Mouse (Mus musculus) neural tube, embryonic 11.5 days (tissue): ENCODE measurements around the gene Wdtc1. TPM values are rescaled to one million over a fixed set of nuclear protein-coding genes. Genes with fewer than 3 reads are reported as not detected.

Experiments used
- ATAC-seq: fragments of 200-750 bp; cut with Nextera tagmentation; 2 replicates; pipeline ENCODE4 v1.8.0; 2017; ENCODE audit warnings: moderate number of reproducible peaks, mild to moderate bottlenecking, moderate TSS enrichment, moderate library complexity; ENCODE audit not compliant: insufficient read depth, low FRiP score, low TSS enrichment
- DNase-seq: peaks from one replicate; pipeline ENCODE4 v3.0.0-alpha.2; 2015; ENCODE audit warnings: low spot score
- H3K27ac ChIP-seq: fragments of 300-500 bp; sonication (generic); 2 replicates; pipeline ENCODE4 v1.5.1; 2014; ENCODE audit warnings: low read depth, mild to moderate bottlenecking, low read length
- H3K27me3 ChIP-seq: fragments of 300-500 bp; sonication (generic); 2 replicates; pipeline ENCODE4 v1.6.1; 2014; ENCODE audit warnings: mild to moderate bottlenecking, low read length, mixed read lengths; ENCODE audit not compliant: control insufficient read depth, insufficient read depth
- H3K36me3 ChIP-seq: fragments of 300-500 bp; sonication (generic); 2 replicates; pipeline ENCODE4 v1.6.1; 2014; ENCODE audit warnings: mild to moderate bottlenecking, low read length, moderate library complexity, mixed read lengths; ENCODE audit not compliant: control insufficient read depth, insufficient read depth
- H3K4me1 ChIP-seq: fragments of 300-500 bp; sonication (generic); 2 replicates; pipeline ENCODE4 v1.6.1; 2014; ENCODE audit warnings: low read length, mixed read lengths; ENCODE audit not compliant: control insufficient read depth, insufficient read depth
- H3K4me2 ChIP-seq: fragments of 300-500 bp; sonication (generic); 2 replicates; pipeline ENCODE4 v1.6.1; 2014; ENCODE audit warnings: low read depth, mild to moderate bottlenecking, moderate library complexity
- H3K4me3 ChIP-seq: fragments of 300-500 bp; sonication (generic); 2 replicates; pipeline ENCODE4 v1.5.1; 2014; ENCODE audit warnings: low read depth, low read length
- H3K9ac ChIP-seq: fragments of 300-500 bp; sonication (generic); 2 replicates; pipeline ENCODE4 v1.6.1; 2014; ENCODE audit warnings: mild to moderate bottlenecking, low read length
- H3K9me3 ChIP-seq: fragments of 300-500 bp; sonication (generic); 2 replicates; pipeline ENCODE4 v1.6.1; 2016; ENCODE audit warnings: low read length; ENCODE audit not compliant: control insufficient read depth
- WGBS: fragments of 180-500 bp; shearing (Covaris S2); extraction: QIAGEN DNeasy Blood & Tissue Kit; methylation state at CpG from one replicate; pipeline ENCODE4 v1.1.7; 2014; 5-methylcytosine and 5-hydroxymethylcytosine counted together
- polyA plus RNA-seq: library from polyadenylated mRNA; unstranded; fragments of >200 nt; fragmentation: Nextera tagmentation; extraction: Ambion mirVana; gene quantifications from 2 replicates; pipeline ENCODE4 v1.2.1, GENCODE M21; 2014

Wdtc1 gene
- polyA plus RNA-seq, 1 experiment from 2014 or later: 27.0 TPM

DNA sequence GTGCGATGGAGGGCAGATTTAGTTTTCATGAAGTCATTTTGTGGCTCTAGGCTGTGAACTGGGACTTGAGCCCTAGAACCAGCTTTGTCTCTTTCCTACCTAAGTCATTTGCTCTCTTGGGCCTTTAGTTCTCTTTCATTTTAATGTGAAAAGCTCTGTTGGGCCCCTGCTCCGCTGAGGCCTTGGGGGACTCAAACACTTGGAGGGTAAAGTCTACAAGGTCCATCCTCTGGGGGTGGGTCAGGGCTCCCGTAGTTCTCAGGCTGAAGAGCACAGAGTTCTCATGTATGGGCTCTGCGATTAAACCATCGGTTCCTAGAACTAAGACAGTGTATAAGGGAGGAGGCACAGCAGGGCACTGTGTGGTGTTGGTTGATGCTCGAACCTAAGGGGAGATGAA is 27.3 kb upstream of the Wdtc1 start:
- DNase-seq (no peak), ATAC-seq (no peak)
- H3K4me3 ChIP-seq: no peak overlapping the region
- H3K36me3 ChIP-seq: no peaks in the 10 kb centered on the region
- no peak overlapping the region for H3K4me2 ChIP-seq
- peaks cover 22% of the 10 kb centered on the region for H3K4me1 ChIP-seq
- H3K27me3 ChIP-seq: no peaks in the 10 kb centered on the region
- H3K9me3 ChIP-seq: no peaks in the 10 kb centered on the region
- H3K27ac ChIP-seq: no peak overlapping the region
- no peak overlapping the region for H3K9ac ChIP-seq
- 63% methylated on average over 6 of the region's 6 CpGs for WGBS

DNA sequence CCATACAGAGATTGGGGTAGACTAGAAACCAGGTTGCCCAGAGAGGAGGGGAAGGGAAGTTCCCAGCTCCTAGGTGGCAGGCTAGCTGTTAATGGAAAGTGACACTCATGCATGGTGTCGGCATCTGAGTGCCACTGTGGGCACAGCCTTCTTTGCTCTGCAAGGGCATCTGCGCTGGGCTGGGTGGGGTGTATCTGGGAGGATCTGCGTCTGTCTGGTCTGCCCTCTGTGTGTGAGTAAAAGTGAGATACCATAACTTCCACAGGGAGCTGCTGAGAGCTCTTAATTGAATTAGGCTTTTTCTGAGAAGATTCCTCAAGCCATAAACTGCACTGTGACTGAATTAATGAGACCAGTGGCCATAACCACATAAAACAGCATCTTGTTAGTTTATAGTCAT is 26.6 kb upstream of the Wdtc1 start:
- Histone ChIP-seq H3K4me3 (no peak overlapping the region), H3K9me3 (no peaks in the 10 kb centered on the region), H3K27ac (0 out of 2 replicates have a peak overlapping the region, but pooled peaks have one; percentile 6), H3K4me2 (no peak overlapping the region), H3K9ac (no peak overlapping the region), H3K27me3 (no peaks in the 10 kb centered on the region), H3K36me3 (no peaks in the 10 kb centered on the region), H3K4me1 (peaks cover 22% of the 10 kb centered on the region)
- WGBS: 61% methylated on average over 3 of the region's 3 CpGs
- DNase-seq (no peak), ATAC-seq (no peak)

DNA sequence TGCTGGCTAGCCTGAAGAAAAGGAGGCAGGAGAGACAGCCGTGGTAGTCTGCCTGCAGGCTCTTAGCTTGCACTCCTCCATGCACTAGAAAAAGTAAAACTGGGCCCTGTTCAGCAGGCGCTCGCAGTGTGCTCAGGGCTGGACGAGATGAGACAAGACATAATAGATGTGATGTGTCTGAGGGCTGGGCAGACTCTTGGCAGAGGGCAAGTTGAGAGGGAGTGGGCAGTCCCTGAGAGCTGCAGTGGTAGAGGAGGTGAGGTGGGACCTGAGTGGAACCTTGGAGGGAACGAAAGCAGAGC is 25.7 kb upstream of the Wdtc1 start:
- H3K9me3 ChIP-seq: no peaks in the 10 kb centered on the region
- H3K27me3 ChIP-seq: no peaks in the 10 kb centered on the region
- no peak overlapping the region for H3K4me3 ChIP-seq
- peak overlapping the region; percentile 11; the same call in 1 of the 2 replicates for H3K9ac ChIP-seq
- peaks cover 22% of the 10 kb centered on the region for H3K4me1 ChIP-seq
- H3K36me3 ChIP-seq: no peaks in the 10 kb centered on the region
- ATAC-seq (no peak), DNase-seq (peak; percentile 20)
- H3K4me2 ChIP-seq: no peak overlapping the region
- H3K27ac ChIP-seq: no peak overlapping the region
- WGBS: 37% methylated on average over 5 of the region's 5 CpGs

DNA sequence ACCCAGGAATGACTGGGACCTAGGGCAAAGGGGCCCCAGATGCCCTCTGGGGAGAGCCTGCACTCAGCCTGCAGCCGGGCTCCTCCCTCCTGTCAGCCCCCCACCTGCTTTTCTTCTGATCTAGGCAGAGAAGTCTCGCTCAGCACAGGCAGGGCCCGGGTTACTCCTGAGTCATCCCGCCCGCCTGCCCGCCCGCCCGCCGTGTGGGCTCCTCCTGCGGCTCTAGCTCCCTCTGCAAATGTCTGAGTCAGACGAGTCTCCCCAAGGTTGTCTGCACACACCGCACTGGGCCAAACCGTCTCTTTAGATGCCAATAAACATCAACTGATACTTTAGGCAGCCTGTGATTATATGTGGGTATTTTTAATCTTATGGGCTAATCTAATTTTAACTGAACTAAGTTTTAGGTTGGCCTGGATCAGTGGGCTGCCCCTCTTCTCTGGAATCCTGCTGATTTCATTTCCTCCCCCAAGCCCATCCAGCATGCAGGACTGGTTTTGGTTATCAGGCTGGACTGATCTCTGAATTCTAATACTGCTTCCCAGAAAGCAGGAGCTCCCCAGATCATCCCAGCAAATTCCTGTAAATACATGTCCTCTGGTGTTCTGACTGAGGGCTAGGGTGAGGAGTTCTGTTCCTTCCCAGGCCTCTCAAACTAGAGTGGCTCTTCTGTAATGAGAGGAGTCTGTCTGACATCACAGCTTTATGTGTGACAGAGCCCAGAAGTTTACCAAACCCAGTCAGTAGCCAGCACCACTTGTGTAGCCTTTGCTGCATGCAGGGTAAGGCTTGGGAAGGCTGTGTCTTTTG is 25.2 kb upstream of the Wdtc1 start:
- H3K27me3 ChIP-seq: no peaks in the 10 kb centered on the region
- H3K36me3 ChIP-seq: no peaks in the 10 kb centered on the region
- no peak overlapping the region for H3K27ac ChIP-seq
- H3K9ac ChIP-seq: peak overlapping the region; percentile 39; the same call in 1 of the 2 replicates
- H3K9me3 ChIP-seq: no peaks in the 10 kb centered on the region
- no peak for ATAC-seq
- DNase-seq: peak; percentile 42
- 10% methylated on average over 13 of the region's 13 CpGs for WGBS
- no peak overlapping the region for H3K4me2 ChIP-seq
- H3K4me3 ChIP-seq: no peak overlapping the region
- peaks cover 24% of the 10 kb centered on the region for H3K4me1 ChIP-seq

DNA sequence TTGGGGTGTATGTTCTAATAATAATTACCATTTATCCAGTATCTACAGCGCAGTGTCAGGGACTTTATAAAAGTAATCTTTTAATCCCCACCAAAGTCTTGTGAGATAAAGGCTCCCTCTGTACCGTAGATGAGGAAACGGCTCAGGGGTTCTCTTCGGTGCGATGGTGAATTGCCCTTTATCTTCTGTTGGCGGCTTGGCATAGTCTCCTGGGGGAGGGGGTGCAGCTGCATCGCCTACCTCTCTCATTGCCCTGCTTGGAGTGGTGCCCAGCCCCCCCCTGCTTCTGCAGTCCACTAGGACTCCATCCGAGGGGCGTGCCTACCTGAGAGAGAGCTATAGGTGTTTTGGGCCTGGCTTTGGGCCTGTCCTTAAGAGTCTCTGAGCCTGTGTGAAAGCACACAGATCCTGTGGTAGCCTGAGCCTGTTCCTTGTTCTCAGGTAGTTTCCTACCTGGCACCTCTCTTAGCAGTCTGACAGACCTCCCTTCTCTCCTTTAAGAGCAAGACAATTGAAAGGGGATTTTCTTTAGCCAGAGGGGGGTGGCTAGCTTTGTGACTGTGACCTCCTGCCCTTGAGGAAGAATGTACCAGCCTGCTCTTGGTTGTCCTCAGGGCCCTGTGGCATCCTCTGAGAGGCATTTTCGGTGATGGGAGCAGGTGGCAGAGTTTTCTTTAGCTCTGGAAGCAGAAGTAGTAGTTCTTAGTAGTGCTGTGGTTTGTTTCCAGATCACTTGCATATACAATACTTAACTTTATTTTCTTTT is 22.7 kb upstream of the Wdtc1 start:
- Histone ChIP-seq H3K4me1 (peaks cover 45% of the 10 kb centered on the region), H3K27ac (no peak overlapping the region), H3K9ac (no peak overlapping the region), H3K4me3 (no peak overlapping the region), H3K36me3 (no peaks in the 10 kb centered on the region), H3K9me3 (no peaks in the 10 kb centered on the region), H3K4me2 (no peak overlapping the region), H3K27me3 (no peaks in the 10 kb centered on the region)
- WGBS: 77% methylated on average over 10 of the region's 10 CpGs
- DNase-seq (no peak), ATAC-seq (no peak)

DNA sequence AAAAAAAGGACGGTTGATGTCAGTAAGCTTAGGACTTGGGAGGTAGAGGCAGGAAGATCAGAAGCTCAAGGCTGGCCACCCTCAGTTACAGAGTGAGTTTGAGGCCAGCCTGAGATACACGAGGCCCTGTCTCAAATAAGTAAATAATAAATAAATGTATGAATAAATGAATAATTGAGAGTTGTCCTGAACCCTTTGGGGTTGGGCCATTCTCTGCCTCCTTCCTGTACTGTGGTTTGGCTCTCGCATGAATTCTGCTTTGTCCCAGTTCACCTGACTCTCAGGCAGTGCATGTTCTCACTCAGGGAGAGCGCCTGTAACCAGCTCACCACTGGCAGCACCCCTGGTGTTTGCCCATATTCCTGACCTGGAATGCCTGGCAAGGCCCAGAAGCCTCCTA is 20.7 kb upstream of the Wdtc1 start:
- Histone ChIP-seq H3K36me3 (no peaks in the 10 kb centered on the region), H3K9ac (no peak overlapping the region), H3K9me3 (no peaks in the 10 kb centered on the region), H3K4me1 (peaks cover 49% of the 10 kb centered on the region), H3K27ac (no peak overlapping the region), H3K27me3 (no peaks in the 10 kb centered on the region), H3K4me3 (no peak overlapping the region), H3K4me2 (no peak overlapping the region)
- ATAC-seq: no peak
- no peak for DNase-seq
- 88% methylated on average over 4 of the region's 4 CpGs for WGBS

DNA sequence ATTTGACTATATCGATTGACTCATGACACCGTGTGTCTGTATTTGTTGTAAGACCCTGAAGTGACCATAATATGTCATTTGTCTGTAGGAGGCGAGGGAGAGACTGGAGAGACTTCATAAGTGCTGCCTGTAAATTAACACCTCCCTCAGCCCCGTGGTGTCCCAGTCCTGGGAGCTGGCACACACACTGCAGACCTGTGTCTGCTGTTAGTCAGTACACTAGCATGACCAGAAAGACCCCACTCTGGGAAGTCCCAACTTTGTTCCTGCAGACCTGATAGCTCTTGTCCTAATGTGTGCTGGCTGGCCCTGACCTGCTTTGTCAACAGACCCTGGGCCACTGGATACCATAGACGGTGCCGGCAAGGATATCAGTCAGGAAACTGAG is 19.0 kb upstream of the Wdtc1 start:
- H3K4me3 ChIP-seq: no peak overlapping the region
- H3K27me3 ChIP-seq: no peaks in the 10 kb centered on the region
- H3K4me2 ChIP-seq: peak overlapping the region; percentile 85
- no peaks in the 10 kb centered on the region for H3K36me3 ChIP-seq
- ATAC-seq (no peak), DNase-seq (no peak)
- H3K27ac ChIP-seq: no peak overlapping the region
- 80% methylated on average over 6 of the region's 6 CpGs for WGBS
- no peaks in the 10 kb centered on the region for H3K9me3 ChIP-seq
- no peak overlapping the region for H3K9ac ChIP-seq
- H3K4me1 ChIP-seq: peaks cover 37% of the 10 kb centered on the region

DNA sequence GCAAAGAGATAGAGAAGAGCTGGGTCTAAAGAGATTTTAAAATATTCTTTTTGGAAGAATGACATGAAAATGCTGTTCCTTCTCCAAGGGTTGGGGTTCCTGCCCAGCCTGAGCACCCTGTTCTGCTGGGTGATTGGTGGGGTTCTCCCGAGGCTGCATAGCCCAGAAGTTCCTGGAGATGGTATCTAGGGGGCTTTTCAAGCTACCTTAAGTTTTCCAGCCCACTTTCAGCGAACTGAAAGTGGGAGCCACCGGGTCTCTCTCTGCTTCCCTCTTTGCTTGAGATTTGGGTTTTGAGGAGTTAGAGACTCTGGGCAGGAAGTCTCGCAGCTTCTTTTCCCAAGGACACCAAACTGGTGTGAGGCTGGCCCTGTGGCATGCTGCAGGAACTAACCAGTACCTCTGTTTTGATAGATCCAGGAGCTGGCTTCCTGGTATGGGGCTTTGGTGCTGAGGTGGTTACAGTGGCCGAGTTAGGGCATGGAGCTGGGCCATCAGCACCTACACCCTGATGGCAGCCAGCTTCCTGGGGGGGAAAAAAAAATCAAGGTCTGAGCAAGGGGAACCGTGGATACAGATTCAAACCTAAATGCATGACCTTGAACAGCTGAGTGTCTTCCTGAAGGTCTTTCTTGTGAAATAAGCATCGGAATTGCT is 18.5 kb upstream of the Wdtc1 start:
- no peaks in the 10 kb centered on the region for H3K9me3 ChIP-seq
- WGBS: 85% methylated on average over 7 of the region's 7 CpGs
- ATAC-seq: no peak
- no peak overlapping the region for H3K27ac ChIP-seq
- H3K4me2 ChIP-seq: peak overlapping the region; percentile 85
- no peaks in the 10 kb centered on the region for H3K36me3 ChIP-seq
- H3K27me3 ChIP-seq: no peaks in the 10 kb centered on the region
- peak overlapping the region; percentile 12 for H3K9ac ChIP-seq
- H3K4me3 ChIP-seq: no peak overlapping the region
- H3K4me1 ChIP-seq: peaks cover 37% of the 10 kb centered on the region
- DNase-seq: no peak
